Mouse (Mus musculus) c-Kit-positive CD71-positive TER-119-negative erythroid progenitor cells, embryonic 14.5 days (primary cell): ENCODE results near the gene Dock11.

ENCODE experiments used
- DNase-seq: peaks from one replicate; pipeline ENCODE4 v3.0.0-alpha.2; 2013; ENCODE audit warnings: low read depth

Gene Dock11

DNA sequence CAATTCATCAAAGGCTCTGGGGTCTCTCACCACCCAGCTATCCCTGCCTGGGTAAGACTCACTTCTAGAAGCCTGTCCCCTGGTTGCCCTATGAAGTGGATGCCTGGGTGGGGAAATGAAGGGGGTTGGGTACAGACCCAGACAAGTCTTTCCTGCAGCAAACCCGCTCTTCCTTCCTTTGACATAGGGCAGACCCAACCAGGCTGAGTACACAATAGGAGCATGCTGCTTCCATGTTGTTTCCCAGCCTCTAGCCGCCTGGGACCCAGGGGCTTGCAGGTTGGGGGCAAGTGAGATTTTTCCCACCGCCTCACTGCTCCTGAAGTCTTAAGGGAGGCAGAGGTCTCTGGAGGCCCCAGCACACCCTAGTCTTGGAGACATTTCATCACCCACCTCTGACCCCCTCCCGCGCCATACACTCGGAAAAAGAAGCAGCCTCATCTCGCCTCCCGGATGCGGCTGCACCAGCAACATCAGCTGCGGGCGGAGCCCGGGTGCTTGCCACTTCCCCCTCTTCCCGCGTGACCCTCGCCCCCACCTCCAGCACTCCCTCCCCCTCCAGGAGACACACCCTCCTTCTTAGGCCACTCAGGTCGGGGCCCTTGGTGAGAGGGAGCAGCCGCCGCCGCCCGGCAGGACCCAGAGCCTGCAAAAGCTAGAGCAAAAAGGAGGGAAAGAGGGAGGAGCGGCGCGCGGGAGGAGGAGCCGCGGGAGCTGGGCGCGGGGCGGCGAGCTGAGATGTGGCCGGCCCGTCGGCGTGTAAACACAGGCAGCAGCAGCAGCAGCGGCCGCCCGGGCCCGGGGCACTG lies at the start of gene Dock11:
Dock11 (plus strand) TSS at position 746 of the 809 bp plus-strand sequence.
- DNase-seq = no peak

DNA sequence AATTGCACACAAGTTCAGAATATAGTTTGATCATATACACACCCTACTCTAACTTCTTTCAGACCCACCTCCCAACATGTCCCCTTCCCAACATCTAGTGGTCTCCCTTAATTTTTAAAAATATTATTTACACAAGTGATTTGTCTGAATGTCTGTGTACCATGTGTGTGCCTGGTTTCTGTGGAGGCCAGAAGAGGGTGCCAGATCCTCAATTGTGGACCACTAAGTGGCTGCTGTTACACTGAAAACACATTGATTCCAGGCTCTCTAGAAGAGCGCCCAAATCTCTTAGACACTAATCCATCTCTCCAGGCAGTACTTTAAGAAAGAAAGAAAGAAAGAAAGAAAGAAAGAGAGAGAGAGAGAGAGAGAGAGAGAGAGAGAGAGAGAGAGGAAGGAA lies 8.9 kb upstream of the Dock11 start:
- DNase-seq = no peak

DNA sequence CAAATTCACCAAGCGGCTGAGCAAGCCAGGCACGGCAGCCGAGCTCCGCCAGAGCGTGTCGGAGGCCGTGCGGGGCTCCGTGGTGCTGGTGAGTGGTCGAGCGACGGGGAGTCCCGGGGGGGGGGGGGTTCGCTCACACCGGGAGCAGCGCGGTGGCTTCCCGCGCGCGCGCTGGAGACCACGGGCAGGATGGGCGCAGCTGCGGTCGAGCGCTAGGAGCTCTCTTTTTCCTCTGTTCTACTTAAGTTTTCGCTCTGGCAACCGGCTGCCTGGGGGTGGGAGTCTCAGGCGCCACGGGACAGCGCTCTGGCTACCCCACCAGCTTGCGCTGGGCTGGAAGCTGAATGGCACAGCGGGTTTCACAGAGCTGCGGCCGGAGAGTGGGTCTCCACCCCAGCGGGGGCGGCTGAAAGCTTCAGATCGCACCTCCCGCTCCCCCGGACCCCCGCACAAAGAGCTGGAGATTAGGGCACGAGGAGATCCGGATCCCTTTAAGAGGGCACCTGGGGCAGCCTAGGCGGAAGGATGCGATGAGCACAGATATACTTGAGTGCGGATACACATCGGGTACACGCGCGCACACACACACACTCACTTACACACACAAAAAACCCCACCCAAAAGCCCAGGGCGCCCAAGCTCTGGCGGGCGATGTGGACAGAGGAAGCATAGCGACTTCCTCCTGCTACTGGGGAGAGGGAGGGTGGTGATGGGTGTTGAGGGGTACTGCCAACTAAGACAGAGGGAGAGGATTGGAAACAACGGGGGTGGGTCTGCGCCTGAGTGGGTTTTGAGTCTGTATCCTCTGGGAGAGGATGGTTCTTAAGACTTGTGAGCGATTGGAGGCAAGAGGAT lies 540 bp downstream of the Dock11 start:
- no peak for DNase-seq

DNA sequence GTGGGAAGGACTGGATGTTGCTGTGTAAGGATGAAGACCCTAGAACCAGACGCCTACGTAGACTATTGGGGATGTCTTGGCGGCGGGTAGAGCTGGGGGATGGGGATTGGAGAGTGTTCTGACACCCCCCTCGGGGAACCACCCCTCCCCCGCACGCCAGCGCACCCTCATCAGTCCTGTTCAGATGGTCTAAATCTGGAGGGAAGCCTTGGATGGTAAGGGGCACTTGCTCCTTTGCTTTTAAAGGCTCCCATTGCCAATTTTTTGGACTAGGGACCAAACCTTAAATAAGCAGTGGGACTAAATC lies 1.1 kb downstream of the Dock11 start:
- DNase-seq = no peak

DNA sequence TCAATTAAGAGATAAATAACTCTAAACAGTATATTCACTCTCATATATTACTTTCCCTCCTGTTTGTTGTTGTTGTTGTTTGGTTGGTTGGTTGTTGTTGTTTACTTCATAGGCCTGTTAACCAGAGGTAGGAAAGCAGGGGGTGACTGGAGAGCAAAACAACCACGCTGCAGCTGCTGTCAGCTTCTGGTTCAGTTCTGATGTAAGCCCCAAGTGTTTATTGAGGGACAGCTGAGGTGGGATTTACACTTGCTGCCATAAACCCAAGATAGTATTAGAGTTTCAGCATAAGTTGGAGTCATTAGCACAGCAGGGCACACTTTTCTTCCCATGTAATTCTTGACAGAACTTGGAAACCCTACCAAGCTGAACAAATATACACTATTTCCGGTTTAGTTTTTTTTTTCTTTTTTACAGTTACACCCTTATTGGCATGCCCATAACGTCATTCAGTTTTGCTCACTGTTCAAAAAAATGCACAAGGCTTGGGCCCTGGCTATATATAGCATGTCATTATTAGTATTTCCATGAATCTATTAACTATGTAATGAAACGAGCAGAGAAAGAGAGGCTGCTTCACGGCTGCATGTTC lies 3.0 kb downstream of the Dock11 start:
- no peak for DNase-seq

DNA sequence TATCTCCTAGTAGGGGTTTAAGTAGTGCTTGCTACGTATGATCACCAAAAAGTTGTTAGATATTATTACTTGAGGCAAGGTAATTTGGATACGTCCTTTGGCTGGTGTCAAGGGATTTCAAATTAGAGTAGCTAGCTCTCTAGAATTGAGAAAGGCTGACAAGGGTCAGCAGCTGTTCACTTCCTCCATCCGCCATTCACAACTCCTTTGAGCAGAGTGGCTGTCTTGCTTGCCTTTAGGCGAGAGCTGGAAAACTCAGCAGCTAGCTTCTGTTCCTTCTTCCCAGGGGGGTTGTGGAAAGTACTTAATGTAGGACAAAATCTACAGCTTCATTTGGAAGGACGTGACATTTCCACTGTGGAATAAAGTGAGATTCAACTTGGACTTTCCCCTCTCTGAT lies 3.7 kb downstream of the Dock11 start:
- DNase-seq = no peak

DNA sequence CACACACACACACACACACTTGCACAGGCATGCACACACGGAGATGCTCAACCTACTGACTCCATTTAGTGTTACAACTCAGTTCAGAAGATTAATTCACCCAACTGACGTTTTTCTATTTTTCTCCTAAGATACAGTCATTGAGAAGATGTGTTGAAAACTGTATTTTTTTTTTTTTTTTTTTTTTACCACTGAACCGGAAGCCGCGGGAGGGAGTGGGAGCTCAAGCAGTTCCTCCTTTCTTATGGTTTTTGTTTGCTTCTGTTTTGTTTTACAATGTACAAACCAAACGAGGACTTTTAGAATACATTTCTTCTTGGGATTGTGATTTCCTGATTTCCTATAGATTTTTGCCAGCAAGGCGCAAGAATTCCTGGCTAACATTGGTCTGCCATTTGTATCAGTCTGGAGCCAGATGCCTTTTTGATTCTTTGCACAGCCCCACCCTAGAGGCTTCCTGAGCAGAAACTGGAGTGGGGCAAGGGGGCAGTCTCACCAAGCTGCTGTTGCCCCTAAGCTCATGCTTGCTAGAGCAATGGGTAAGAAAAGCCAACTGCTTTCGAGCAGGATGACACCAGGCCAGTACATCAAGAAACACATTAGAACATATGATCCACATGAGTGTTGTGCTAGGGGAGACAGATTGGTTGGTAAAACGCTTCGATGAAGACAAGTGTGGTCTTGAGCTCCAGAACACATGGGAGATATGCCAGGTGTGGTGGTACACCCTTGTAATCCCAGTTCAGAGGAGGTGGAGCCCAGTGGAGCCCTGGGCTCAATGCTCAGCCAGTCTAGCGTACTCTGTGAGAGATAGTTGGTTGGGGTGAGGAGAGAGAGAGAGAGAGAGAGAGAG lies 9.2 kb downstream of the Dock11 start:
- DNase-seq = no peak

DNA sequence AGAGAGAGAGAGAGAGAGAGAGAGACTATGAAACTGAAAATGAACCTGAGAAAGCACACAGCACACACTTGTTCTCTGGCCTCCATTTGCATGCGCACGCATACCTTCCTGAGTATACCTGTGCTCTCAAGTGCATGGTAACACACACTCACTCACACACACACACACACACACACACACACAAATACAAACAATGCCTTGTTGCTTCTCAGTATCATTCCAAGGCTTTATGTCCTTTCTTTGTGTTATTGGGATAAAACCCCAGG lies 9.8 kb downstream of the Dock11 start:
- DNase-seq = no peak

DNA sequence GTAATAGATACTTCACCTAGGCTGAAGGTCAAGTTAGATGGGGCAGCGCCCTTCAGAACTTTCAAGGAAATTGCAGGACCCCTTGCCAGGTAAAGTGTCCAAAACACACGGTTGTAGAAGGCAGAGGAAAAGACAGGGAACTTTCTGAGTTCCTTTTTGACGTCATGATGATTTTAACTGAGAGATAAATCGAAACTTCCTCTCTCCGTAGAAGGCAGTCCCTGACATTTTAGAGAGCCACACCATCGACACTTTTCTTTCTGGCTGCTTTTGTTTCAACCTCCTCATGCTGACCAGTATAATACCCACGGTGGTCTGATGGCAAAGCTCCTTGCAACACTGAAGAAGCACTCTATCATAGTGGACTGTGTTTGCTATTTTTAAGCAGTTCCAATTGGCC lies 15.7 kb downstream of the Dock11 start:
- DNase-seq = no peak

DNA sequence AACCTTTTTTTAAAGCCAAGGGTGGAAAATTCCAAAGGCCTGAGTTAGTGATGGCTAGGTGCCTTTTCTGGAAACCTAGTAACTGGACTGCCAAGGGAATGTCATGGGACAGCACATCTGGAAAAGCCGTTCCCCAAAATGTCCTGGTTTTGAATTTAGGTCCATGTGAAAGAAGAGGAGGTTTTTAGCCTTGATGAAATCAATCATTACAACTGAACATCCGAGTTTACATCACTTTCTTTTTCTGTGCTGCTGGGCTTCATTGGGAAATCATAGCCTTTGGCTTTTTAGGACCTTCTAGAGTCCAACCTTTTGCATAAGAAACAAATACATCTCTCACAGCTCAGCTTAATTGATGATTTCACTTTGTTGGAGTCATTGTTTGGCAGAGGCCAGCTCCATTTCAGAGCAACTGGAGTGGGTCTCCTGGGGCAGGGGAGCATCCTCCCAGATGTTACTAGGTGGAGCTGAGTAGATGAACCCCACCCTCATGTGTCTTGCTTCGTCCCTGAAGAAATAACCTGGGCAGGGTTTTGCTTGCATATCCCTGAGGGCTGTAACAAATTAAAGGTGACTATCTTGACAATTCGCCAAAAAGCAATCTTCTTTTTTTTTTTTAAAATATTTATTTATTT lies 18.2 kb downstream of the Dock11 start:
- DNase-seq = no peak

DNA sequence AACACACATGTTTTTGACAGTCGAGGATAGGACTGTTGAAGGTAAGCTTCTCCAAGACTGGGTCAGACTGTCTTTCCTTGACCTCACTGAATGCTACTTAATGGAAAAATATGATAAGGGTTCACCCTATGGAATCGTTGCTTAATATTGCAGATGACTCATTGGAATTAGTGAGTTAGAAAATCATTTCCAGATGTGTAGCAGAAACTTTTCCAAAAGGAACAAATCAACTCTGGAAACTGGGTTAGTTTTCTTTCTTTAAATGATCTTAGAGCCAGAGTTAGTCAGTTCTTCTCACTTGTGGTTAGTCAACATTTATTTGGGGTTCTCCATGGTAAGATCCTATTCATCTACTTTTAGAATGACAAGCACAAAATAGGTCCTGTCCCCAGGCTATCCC lies 30.9 kb downstream of the Dock11 start:
- DNase-seq = no peak

DNA sequence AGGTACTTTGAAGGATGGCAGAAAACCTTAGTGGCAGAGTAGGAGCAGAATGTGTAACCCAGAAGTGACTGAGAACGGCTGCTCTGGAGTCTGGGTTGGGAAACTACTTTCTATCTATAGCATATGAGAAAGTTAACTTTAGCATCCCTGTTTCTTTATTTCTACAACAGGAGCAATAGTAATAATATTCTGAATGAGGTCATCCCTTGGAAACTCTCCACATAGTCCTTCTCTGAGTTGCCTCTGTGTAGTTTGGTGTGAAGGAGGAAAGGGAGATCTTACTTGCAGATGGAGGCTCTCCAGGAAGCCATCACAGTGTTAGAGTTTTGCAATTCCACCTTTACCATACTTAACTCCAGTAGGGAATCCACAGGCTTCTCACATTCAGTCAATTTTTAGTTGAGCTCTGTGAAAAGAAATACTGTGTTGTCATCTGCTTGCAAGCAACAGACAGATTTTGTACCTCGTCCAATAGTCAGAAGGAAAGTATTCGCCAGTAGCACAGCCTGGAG lies 31.5 kb downstream of the Dock11 start:
- DNase-seq = no peak

DNA sequence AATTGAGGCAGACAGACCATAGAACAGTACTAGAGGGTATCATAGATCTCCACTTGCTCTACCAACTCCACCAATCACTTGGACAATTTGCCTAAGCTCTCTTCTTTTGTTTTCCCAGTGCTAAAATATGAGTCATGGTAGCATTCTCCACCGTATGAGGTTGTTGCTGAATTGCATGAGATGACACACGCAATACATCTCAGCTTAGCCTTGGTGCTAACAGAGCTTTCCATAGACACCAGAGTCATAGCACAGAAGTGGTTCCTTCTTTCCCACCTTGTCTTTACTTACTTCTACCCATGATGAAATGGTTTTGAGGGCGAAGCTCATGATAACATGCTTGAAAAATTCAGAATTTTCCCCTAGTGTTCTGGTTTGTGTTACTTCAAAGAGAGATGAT lies 33.3 kb downstream of the Dock11 start:
- no peak for DNase-seq

DNA sequence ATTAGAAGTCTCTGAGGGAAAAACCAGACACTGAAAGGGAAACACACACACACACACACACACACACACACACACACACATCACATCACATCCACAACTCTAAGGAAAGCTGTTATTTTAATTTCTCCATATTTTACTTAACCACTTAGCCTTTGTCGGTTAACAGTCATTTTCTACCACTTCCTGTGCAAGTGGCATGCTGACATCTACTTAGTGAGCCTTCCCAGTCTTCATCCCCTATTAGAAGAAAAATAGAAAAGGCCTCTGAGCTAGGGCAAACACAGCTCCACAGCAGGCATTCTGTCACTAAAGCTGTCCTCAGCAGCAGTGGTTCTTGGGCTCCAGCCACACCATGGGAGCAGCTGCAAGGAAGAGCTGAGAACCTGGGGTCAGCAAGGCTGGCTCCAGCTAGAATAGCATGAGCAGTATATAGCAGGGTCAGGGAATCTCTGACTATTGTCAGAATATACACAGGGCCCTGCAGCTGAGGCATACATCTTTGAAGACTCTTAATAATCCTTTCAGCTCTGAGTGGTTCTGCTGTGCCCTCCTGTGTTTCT lies 36.2 kb downstream of the Dock11 start:
- no peak for DNase-seq

DNA sequence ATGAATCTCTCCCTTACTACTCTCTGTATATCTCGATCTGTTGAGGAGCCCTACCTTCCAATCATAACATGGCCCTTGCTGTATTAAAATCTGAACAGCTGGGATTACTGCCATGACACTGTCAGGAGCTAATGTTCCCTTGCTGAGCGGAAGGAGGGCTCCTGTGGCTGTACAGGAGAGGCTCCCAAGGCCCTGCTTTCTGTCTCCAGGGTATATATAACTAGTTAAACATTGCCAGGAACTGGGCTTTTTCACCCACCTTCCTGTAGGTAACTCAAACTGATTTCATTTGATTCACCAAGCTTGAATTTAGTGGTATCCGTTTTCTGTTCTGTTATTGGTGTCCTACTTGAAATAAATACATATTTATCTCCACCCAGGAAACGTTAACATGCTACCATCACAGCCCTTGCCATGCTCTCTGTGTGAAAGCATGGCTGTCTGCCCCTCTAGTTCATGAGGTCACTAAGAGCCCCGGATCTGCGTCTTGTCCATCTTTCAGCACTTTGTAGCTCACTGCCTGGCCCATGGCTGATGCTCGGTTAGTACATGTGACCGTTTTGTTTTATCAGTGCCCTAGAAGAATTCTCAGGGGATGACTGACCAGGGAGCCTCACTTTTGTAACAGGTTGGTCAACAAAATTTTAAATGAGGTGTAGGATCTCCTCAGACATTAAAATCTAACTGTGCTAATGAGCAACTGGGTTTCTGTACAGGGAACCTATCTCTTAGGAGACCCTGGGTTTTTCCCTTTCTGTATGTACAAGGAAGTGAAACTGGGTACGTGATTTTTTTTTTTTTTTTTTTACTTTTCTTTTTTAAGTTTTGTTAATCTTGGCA lies 41.7 kb downstream of the Dock11 start:
- no peak for DNase-seq

DNA sequence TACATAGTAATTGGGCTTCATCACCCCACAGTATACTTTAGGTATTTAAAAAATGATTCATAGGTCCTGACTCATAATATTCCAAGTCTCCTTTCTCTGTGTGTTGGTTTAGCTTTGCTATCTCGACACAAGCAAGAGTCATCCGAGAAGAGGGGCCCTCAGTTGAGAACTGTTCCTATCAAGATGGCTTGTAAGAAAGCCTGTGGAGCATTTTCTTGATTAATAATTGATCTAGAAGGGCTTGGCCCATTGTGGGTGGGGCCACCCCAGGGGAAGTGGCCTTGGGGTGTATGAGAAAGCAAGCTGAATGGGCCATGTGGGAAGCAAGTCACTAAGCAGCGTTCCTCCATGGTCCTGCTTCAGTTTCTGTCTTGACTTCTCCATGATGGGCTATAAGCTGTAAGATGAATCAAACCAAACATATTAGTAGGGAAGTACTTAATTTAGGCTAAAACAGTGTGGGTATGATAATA lies 42.3 kb downstream of the Dock11 start:
- DNase-seq = no peak

DNA sequence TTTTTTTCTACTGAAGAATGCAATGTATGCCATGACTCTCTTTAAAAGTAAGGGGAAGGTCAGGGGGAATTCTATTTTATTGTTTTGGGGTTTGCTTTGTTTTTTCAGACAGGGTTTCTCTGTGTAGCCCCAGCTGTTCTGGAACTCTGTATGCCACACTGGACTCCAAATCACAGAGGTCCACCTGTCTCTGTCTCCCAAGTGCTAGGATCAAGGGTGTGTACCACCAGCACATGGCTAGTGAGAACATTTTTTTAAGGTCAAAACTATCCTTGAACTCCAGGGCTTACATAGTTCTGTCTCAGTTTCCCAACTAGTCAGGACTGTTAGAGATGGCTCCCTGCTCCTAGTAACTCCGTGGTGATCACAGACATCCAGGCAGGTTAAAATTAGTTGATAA lies 43.3 kb downstream of the Dock11 start:
- DNase-seq = no peak

DNA sequence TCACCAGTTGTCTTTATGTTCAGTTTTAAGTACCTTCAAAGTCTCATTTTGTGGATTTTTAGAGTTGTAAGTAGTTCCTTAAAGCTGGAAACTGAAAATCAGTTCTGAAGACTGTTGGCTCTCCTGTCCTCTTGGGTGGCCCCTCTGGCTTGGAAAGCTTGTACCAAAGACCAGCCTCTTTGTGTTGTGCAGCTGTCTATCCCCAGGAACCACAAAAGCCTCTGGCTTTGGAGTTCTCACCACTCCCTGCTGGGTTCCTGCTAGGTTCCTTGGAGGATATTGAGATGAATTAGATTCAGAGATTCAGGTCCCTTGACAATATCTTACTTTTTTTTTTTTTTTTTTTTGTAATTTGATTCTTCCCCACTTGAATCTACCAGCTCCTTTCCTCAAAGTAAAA lies 44.3 kb downstream of the Dock11 start:
- DNase-seq = no peak

DNA sequence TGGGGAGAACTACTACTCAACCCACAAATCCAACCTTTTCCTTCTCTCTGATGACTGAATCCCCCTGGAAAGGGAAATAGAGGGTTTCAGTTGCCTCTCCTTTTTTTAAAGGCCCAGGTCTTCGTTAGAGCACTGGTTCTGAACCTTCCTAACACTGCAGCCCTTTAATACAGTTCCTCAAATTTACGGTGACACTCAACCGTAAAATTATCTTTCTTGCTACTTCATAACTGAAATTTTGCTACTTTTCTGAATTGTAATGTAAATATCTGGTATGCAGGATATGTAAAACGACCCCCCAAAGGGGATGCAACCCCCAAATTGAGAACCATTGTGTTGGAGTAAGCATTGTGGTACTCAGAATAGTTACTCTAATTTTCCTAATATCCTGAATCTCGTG lies 49.5 kb downstream of the Dock11 start:
- no peak for DNase-seq

DNA sequence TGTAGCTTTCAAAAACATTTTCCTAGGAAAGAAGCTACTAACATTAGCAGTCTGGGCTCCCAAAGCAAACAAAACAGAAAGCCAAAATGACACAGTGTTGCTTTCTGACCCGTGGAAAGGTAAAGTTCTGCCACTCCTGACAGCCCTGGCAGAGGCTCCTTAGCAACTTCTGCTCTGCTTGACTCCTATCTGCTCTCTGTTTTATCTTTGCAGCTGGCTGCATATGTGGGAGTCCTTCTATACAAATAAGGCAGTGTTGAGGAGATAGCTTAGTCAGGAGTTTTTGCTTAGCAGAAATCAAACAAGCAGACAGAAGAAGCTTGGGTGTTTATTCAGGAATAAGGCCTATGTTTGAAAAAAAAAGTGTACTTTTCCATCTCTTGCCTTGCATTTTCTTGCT lies 57.8 kb downstream of the Dock11 start:
- DNase-seq = no peak
